Mouse (Mus musculus) A20 (cell line): ENCODE measurements around the gene Prkn.

Source experiments
- DNase-seq: peaks from one replicate; pipeline ENCODE4 v3.0.0-alpha.2; 2011; ENCODE audit warnings: low read depth, low spot score

Gene Prkn

DNA sequence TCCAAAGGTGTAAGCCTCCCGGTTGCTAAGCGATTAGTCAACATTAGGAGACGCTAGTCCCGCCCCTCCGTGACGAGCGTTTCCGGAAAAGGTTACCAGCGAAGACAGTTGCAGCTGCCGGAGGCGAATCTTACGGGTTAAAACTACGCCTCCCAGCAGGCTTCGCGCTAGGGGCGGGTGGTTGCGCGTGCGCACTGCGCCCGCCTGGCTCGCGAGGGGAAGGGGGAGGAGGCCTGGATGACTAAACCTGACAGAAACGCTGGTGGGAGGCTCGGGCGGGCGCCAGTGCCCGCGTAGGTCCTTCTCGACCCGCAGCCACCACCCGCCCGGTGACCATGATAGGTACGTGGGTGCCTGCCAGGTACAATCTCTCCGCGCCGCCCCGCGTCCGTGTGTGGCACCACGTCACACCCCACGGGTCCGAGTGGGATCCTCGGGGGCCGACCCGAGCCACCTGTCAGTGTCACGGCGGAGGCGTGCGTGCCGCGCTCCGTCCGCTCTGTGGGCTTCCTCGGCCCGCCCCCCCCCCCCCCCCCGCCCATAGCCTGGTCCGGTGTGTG lies at the start of gene Prkn, which contains the start of gene Pacrg:
Gene Prkn, plus strand, starts transcription at position 237 of the 560 bp plus-strand sequence.
Gene Pacrg, minus strand, starts transcription at position 164 of the 560 bp plus-strand sequence.
- DNase-seq, result peak; percentile 92

DNA sequence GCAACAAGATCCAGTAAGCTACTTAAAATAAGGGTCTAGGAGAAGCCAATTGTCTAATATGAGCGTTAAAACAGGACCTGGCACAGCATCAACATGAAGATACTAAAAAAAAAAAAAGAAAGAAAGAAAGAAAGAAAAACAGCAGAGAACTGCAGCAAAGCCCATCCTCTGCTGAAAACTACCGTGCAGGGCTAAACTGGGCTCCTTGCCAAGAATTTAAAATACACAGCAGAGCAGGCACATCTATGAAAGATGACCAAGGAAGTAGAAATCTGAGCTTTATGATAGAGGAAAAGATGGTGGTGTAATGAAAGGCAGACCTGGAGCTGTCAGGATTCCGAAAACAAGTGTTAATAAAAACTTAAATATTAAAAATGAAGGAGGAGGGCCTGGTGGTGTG lies 48.5 kb upstream of the Prkn start:
- no peak for DNase-seq

DNA sequence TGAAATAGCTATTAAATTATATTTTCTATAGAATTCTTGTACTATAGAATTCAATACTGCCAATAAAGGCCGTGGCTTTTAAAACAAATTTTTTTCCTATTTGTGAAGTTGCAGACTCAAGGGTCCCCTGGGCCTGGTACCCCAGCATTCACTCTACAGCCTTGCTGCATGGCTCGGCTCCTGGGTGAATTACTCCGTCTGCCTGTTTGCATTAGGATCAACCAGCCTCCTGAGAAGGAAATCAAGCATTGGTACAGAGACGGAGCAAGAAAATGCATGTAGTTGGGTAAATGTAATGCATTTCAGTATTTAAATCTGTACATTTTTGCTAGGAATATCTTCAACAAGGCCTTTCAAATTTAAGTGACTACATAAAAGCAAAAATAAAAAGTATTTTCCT lies 33.5 kb upstream of the Prkn start:
- no peak for DNase-seq

DNA sequence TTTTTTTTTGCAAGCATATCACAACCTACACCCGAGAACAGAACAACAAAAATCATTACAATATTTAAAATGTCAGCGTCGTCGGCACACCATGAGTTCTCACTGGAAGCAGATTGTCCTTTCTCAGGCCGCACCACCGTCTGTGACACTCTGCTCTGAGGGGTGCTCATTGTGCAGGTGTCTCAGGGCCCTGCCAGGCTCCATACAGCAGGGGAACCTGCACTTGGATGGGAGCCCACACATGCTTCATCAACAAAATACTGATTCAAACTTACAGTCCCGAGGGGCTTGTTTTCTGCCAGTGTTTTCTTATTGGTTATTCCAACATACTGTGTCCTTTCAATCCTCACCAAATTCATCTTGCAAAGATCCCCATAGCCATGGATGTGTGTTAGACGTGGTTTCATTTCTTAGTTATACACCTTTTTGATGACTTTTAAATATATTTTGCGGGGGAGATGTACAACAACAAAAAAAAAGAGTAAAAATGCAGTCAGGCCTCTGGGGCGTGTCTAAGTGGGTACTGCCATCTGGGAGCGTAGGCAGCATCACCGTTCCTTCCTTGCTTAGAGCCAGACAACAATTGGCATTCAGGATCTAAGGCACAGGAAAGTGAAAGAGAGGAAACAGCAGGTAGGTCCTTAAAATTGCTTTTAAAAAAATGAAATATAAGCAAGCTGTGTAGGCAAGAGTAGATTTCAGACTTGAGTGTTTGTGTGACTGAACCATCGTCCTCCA lies 32.8 kb upstream of the Prkn start:
- DNase-seq, result no peak

DNA sequence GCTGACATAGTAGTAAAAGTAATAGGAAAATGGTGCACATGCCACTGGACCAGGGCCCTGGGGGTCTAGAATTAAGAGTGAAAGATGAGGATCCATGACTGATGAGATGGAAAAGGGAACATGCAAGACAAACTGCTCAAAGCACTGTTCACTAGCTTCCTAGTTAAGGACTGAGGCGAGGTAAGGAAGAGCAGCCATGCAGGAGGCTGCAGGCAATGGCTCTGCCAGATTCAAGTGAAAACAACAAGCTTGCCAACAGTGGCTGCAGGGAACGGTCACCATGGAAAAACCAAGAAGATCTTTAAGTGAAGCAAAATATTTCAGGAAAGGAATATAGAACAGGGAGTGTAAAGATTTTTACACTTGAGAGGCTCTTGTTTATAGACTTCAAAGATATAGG lies 31.6 kb upstream of the Prkn start:
- no peak for DNase-seq

DNA sequence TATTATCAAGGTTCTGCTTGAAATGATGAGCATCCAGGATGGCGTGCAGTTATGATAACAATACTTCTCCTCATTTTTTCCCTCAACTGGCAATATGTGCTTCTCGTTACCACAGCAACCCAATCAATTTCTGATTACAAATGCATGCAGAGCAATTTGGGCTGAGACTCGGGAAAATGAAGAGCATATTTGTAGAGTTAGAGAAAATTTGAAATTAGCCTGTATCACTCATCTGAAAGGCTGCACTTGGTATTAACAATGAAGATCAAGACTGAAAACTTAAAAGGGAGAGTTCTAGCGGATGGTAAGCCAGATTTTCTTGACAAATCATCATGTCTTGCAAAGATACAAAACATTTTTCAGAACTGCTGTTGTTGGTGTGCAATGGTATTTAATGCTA lies 21.2 kb upstream of the Prkn start:
- no peak for DNase-seq

DNA sequence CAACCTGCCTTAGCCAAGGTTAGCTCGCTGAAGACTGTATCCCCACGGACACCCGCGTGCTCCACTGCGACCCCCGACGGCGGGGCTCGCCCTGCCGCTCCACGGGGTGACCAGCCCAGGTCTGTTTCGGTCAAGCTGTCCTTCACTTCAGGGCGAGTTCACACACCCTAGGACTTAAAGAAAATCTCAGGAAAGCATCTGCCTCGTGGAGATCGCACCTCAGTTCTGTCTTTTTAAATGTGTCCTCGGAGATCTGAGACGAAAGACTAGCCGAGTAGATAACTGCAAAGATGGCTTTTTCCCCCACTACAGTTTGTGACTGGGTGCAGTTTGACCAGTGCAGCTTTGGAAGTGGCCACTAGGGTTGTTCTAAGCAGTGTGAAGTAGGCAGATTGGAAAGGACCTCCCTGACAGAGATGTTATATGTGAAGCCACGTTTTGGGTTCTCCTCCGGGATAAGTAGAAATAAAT lies 582 bp downstream of the Prkn start:
- DNase-seq, result peak; percentile 55

DNA sequence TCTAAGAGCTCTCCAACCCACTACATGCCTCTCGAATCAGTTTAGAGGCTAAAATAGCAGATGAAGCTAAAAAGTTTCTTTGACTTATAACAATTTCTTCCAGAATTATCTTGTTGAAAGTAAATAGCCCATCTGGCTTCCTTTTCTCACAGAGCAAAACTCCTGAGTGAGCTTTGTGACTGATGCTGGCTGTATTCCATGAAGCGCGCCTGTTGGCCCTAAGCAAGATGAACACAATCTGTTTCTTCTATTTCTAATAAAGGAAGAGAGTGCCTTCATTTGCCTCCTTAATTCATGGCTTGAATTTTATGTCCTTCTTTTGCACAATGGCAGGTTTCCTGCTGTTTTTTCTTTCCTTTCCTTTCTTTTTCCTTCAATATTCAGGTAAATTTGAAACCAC lies 14.0 kb downstream of the Prkn start:
- DNase-seq, result no peak

DNA sequence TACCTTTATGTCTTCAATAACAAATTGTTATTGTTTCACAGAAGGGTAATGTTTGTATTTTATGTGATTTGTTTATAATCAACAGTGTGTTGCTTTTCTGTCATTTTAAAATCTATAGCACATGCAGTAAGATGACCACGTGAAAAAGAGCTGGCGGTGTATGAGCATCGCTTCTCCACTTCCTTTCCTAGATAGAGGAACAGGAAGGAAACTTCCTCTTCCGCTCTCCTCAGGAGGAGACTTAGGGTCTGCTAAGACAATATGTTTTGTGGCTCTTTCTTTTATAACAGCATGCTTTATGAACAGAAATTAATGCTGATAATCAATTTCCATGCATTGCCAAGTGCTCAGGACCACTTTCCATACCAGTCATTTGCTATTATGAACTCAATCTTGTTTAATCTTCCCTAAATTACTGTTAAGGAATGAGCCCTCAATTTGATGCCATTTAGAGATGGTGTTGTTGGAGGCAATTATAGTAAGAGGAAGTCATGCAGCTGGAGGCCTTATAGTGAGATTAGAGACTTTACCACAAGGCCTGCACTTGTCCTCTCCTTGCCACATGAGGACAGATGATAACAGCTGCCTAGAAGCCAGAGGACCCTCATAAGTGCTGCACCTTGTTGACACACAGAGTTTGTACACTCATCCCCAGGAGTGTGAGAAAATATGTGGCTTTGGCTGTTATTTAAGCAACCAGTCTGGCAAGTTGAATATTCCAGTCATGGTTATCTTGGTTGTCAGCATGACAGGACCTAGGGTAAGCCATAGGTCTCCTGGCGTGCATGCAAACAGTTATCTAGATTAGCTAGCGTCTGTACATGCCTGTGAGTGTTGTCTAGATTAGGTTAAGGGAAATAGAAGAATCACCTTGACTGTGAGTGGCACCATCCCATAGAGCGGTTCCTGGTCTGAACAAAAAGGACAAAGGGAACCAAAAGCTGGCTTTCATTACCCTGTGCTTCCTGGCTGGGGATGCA lies 34.3 kb downstream of the Prkn start:
- no peak for DNase-seq

DNA sequence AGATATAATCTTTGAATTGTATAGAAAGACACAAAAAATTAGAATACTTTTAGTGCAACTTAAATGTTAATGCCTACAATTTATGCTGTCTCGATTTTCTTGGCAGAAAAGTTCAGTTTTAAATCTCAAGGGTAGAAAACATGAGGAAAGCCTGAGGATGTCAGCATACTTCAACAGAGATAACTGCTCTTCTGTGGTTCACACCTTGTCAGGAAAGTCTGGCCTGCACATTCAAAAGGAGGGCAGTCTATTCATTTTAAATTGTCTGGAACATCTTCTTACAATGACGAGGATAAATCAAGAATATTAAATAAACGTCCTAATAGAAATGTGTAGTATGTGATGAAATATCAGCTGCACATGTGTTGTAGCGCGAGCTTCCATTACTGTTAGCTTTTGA lies 38.8 kb downstream of the Prkn start:
- DNase-seq, result no peak

DNA sequence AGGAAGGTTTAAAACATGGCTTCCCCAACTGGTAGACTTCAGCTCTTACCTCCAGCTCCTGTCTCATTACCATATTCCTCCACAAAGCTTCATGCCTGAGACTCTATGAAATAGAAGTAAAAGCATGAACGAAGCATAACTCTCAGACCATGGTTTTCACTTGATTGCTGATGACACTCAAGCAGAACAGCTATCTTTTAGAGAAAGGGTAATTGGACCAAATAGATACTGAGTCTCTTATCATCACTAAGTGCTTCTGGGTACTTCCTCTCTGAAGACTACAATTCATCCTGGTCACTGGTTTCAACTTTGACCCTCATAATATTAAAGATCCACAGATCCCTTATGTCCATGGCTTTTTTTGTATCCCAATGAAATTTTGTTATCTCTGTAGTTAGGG lies 42.1 kb downstream of the Prkn start:
- DNase-seq, result no peak

DNA sequence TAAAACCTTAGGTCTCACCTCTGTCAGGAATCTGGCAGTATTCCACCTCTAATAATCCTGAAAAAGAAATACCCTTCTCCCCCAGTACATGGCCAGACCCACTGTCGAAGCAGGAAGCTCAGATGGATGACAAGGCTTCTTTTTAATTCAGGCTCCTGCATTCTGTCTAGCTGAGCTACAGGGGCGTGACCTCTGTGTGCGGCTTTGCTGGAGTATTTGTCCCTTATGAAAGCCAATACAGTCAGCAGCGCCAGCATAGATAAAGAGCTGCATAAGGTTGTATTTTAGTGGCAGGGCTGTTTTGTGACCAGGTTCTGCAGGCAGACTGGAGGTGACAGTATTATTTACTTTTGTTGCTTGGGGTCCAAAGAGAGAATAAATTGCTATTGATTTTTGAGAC lies 47.7 kb downstream of the Prkn start:
- no peak for DNase-seq

DNA sequence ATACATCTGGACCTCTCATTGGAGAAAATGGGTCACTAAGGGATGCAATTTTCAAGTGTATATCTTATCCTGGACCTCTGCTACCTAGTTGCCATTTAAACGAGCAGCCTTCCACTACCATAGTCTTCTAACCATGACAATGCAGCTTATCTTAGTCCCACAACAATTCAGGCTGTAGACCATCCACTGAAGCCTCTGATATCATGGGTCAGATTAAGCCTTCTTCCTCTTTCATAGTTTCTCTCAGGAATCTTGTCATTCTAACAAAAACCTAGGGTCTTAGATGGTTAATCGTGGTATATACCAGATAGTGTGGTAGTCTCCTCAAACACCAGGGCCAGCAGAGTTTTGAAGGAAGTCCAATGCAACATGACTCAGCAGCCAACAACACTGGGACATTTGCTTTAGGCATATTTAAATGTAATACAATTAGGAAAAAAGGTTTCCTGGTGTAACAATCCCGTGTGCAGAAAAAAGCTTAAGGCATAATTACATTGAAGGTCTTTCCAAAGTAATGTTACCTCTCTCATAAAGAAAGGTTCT lies 61.6 kb downstream of the Prkn start:
- no peak for DNase-seq

DNA sequence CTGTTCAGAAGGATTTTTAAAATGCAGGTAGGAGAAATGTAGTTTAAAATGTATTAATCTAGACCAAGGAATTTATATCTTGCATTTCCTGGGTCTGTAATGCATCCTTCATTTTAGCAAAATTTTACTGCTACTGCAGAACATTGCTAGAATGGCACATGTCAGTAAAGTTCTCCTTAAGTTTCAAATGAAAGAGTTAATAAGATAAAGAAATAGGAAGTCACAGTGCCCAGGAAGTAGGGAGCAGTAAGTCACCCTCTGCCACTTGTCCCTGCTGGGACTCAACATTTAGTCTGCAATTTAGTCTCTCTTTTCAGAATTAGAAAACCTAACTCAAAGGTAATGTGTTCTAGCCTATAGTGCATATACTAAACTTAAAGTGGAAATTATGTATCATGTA lies 96.5 kb downstream of the Prkn start:
- no peak for DNase-seq

DNA sequence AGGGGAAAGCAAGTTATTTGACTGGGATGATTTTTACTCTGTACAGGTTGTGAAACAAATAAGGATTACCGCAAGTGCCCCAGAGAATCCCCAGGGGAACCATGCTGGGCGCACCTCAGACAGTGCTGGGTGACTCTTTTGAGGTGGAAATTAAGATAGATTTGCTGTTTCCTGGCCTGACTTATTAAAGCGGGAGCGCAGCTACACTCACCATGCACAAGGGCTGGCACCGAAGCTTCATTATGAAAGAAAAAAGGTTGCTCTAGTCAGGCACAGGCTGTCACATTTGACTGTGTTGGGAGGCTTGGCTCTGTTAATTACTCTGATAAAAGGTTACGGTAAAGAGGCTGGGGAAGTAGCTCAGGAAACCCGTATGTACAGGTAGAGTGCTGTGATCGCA lies 97.7 kb downstream of the Prkn start:
- DNase-seq, result no peak

DNA sequence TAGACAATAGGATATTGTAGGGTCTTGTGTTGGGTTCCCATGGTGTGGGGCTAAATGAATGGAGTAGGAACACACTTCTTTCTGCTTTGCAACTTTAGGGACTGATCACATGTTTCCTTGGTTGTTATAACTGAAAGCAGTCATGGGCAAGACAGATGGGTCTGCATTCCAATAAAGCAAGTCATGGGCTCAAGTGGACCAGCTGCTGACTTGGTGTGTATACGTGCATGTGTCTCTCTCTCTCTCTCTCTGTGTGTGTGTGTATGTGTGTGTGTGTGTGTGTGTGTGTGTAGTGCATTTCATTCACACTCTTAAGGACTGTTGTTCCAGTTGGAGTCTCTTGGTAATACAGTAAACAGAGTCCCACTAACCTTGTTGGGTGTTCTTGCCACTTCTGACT lies 98.6 kb downstream of the Prkn start:
- no peak for DNase-seq

DNA sequence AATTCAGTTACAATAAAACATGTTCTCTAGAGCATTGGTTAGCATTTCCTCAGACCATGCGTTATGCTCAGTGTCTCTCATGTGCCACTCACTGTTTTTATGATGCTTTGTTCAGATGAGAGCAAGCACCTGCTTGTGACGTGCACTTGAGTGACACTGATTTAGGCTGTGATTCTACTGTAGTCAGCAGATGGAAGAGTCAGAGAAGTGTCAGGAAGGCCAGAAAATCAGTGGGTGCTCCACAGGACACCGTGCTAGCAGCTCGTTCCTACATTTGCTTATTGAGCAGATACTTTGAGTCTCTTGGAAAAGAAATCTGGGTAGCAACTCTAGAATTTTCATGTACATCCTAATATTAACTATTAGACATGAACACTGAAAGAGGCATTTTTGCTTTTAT lies 106.4 kb downstream of the Prkn start:
- no peak for DNase-seq

DNA sequence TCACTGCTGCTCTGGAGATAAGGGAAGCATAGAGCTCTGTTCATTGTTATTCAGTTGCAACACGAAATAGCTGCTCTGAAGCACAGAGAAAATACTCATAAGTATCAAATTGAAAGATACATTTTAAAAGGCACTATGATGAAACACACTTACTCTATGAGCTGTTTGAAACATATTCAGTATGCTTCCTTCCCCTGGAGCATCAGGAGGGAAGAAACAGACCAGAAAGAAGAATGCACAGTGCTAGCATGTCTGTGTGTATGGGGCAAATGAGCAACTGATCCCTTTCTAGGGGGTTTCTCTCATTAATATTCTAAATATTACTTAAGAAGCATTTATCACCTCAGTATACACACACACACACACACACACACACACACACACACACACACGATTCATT lies 107.4 kb downstream of the Prkn start:
- DNase-seq, result no peak

DNA sequence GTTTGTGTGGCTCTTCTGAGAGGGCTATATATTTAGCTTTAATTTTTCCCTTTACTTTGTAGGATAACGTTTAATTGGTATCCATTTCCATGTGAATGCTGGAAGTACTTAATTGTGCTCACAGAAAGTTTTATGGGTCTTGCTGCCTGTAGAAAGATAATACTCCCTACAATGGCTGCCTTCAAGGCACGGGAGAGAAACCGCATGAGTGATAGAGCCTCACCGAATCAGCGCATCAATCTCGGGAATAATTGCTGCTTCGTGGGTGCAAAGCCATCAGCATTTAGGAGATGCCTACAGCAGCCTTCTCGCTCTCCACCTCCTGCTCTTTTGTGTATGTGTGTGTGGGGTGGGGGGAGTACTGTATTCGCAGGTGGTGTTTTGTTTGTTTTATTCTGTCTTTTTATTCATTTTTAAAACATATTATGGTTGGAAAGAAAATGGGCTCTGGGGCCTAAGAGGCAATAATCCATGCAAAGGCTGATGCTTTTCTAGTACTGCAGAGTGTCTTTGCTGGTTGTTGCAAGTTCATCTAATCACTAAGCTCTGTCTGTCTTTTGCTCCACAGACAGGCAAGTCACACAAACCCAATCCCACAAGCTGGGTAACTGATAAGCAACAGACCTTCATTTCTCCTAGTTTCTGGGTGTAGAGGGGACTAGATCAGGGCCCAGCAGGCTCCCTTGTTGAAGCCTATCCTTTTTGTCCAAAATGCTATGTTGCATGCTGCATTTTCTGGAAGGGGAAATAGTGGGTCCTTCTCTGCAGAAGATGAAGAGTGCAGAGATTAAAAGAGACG lies 119.1 kb downstream of the Prkn start:
- no peak for DNase-seq

DNA sequence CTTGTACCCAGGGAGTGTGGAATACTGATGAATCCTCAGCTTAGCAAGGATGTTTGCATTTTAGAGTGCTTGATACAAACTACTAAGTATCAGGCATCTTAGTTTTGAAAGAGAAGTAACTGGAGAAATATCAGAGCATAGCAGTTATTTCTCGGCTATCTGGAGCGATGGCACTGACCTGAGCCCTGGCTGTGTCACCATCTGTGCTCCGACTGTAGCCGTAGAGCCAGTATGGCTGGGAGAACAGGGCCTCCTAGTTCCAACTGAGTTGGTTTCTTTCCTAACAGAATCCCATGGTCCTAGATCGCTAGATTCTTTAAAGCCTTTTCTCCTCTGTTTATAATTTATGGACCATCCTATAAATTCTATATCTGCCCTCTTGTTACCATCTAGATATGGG lies 122.0 kb downstream of the Prkn start:
- no peak for DNase-seq

DNA sequence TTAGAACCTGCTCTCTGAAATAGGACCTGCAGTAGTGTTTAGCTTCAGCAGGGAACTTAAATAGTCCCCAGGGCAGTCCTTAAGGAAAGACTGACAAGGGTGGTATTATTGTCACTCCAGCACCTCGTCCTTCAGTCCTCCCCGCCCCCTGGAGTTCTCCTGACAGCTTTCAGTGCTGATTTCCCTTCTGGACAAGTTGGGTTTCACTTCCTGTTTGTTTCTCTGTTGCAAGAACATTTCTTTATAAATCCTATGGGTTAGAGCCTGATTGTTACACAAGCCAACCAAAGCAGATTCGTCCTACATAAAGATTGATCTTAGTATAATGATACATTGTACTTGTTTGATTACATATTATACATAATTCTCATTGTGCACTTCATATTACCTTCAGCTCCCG lies 142.0 kb downstream of the Prkn start:
- DNase-seq, result no peak
